Mouse (Mus musculus) embryonic facial prominence, embryonic 12.5 days (tissue): Measurements from ENCODE around the gene Glrx3. TPM values are rescaled to one million over a fixed set of nuclear protein-coding genes. Genes with fewer than 3 reads are reported as not detected.
A peak's percentile ranks its signal among the peaks of the same experiment; 100 is the strongest.

Experiments used
- ATAC-seq: fragments of 200-750 bp; cut with Nextera tagmentation; 2 replicates; pipeline ENCODE4 v1.8.0; 2017; ENCODE audit not compliant: insufficient number of reproducible peaks, insufficient read depth, low FRiP score, low TSS enrichment
- H3K27ac ChIP-seq: fragments of 300-500 bp; sonication (generic); 2 replicates; pipeline ENCODE4 v1.5.1; 2016; ENCODE audit warnings: mild to moderate bottlenecking
- H3K27me3 ChIP-seq: fragments of 300-500 bp; sonication (generic); 2 replicates; pipeline ENCODE4 v1.6.1; 2016; ENCODE audit warnings: mild to moderate bottlenecking, moderate library complexity
- H3K36me3 ChIP-seq: fragments of 300-500 bp; sonication (generic); 2 replicates; pipeline ENCODE4 v1.6.1; 2016; ENCODE audit warnings: mild to moderate bottlenecking
- H3K4me1 ChIP-seq: fragments of 300-500 bp; sonication (generic); 2 replicates; pipeline ENCODE4 v1.6.1; 2016
- H3K4me2 ChIP-seq: fragments of 300-500 bp; sonication (generic); replicated peaks from 2 replicates; pipeline ENCODE4 v1.6.1; 2016; ENCODE audit warnings: mild to moderate bottlenecking, moderate library complexity
- H3K4me3 ChIP-seq: fragments of 300-500 bp; sonication (generic); 2 replicates; pipeline ENCODE4 v1.5.1; 2016; ENCODE audit warnings: mild to moderate bottlenecking
- H3K9ac ChIP-seq: fragments of 300-500 bp; sonication (generic); 2 replicates; pipeline ENCODE4 v1.6.1; 2016; ENCODE audit warnings: mild to moderate bottlenecking, moderate library complexity
- H3K9me3 ChIP-seq: fragments of 300-500 bp; sonication (generic); 2 replicates; pipeline ENCODE4 v1.6.1; 2016; ENCODE audit warnings: mild to moderate bottlenecking, moderate library complexity
- WGBS: fragments of 180-500 bp; shearing (Covaris S2); methylation state at CpG from one replicate; pipeline ENCODE4 v1.1.7; 2016; 5-methylcytosine and 5-hydroxymethylcytosine counted together
- polyA plus RNA-seq: library from polyadenylated mRNA; unstranded; fragments of >200 nt; fragmentation: Nextera tagmentation; extraction: Ambion mirVana; gene quantifications from 2 replicates; pipeline ENCODE4 v1.2.1, GENCODE M21; 2016

The Glrx3 gene
- polyA plus RNA-seq, 1 experiment from 2014 or later, result 255 TPM

- H3K4me2 ChIP-seq, result peak overlapping the region; percentile 46
- H3K4me3 ChIP-seq, result no peak overlapping the region
- H3K9me3 ChIP-seq, result no peaks in the 10 kb centered on the region
- peaks cover 3% of the 10 kb centered on the region; the same call in 1 of the 2 replicates for H3K27me3 ChIP-seq
- no peak overlapping the region for H3K27ac ChIP-seq
- H3K9ac ChIP-seq, result no peak overlapping the region
- 15% methylated on average over 30 of the region's 30 CpGs for WGBS
- no peaks in the 10 kb centered on the region for H3K4me1 ChIP-seq
- no peaks in the 10 kb centered on the region for H3K36me3 ChIP-seq
- peak; percentile 82; the same call in 1 of the 2 replicates for ATAC-seq
Measured at GRCm38 (mm10) chr7:137477950-137478620, 40.7 kb downstream of the Glrx3 start.

- Histone ChIP-seq H3K36me3 (no peaks in the 10 kb centered on the region), H3K4me2 (peak overlapping the region; percentile 46), H3K4me1 (no peaks in the 10 kb centered on the region), H3K9me3 (no peaks in the 10 kb centered on the region), H3K9ac (no peak overlapping the region), H3K27me3 (peaks cover 3% of the 10 kb centered on the region; the same call in 1 of the 2 replicates), H3K27ac (no peak overlapping the region), H3K4me3 (no peak overlapping the region)
- ATAC-seq, result peak; percentile 24; the same call in 1 of the 2 replicates
- 27% methylated on average over 5 of the region's 5 CpGs for WGBS
Measured at GRCm38 (mm10) chr7:137478621-137478982, 41.2 kb downstream of the Glrx3 start.

DNA sequence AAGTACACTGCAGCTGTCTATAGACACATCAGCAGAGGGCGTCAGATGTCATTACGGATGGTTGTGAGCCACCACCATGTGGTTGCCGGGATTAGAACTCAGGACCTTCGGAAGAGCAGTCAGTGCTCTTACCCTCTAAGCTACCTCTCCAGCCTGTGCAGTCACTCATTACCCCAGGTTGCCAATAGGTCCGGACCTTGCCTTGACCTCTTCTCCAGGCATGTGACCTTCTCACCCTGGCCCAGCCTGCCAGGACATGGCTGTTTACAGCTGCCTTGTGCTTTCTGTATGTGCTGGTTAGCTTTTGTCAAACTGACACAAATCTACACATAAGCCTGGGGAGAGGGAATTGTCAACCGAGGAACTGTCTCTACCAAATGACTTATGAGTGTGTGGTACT lies 43.4 kb downstream of the Glrx3 start:
- WGBS, result 73% methylated on average over 6 of the region's 6 CpGs
- Histone ChIP-seq H3K27ac (no peak overlapping the region), H3K9ac (no peak overlapping the region), H3K9me3 (no peaks in the 10 kb centered on the region), H3K4me2 (no peak overlapping the region), H3K4me3 (no peak overlapping the region), H3K27me3 (no peaks in the 10 kb centered on the region; the same call in 1 of the 2 replicates), H3K4me1 (no peaks in the 10 kb centered on the region), H3K36me3 (no peaks in the 10 kb centered on the region)
- no peak for ATAC-seq

- no peak for ATAC-seq
- H3K9me3 ChIP-seq, result no peaks in the 10 kb centered on the region
- 84% methylated on average over 11 of the region's 11 CpGs for WGBS
- no peak overlapping the region for H3K27ac ChIP-seq
- H3K9ac ChIP-seq, result no peak overlapping the region
- no peak overlapping the region for H3K4me2 ChIP-seq
- H3K27me3 ChIP-seq, result 0 out of 2 replicates have a peak, but pooled peaks cover 5% of the 10 kb centered on the region
- H3K4me1 ChIP-seq, result no peaks in the 10 kb centered on the region
- no peaks in the 10 kb centered on the region for H3K36me3 ChIP-seq
- H3K4me3 ChIP-seq, result no peak overlapping the region
Measured at GRCm38 (mm10) chr7:137483987-137484386, 46.6 kb downstream of the Glrx3 start.

GRCm38 (mm10) chr7:137488391-137488790 lies 51.0 kb downstream of the Glrx3 start:
- Histone ChIP-seq H3K4me2 (no peak overlapping the region), H3K27ac (no peak overlapping the region), H3K9ac (no peak overlapping the region), H3K36me3 (no peaks in the 10 kb centered on the region), H3K4me1 (no peaks in the 10 kb centered on the region), H3K27me3 (0 out of 2 replicates have a peak, but pooled peaks cover 5% of the 10 kb centered on the region), H3K4me3 (no peak overlapping the region), H3K9me3 (no peaks in the 10 kb centered on the region)
- no peak for ATAC-seq
- WGBS, result 67% methylated on average over 5 of the region's 5 CpGs

- no peak overlapping the region for H3K4me2 ChIP-seq
- 75% methylated on average over 4 of the region's 4 CpGs for WGBS
- no peaks in the 10 kb centered on the region for H3K4me1 ChIP-seq
- no peak for ATAC-seq
- no peak overlapping the region for H3K27ac ChIP-seq
- no peaks in the 10 kb centered on the region for H3K9me3 ChIP-seq
- no peaks in the 10 kb centered on the region for H3K36me3 ChIP-seq
- H3K27me3 ChIP-seq, result 0 out of 2 replicates have a peak, but pooled peaks cover 5% of the 10 kb centered on the region
- H3K9ac ChIP-seq, result no peak overlapping the region
- no peak overlapping the region for H3K4me3 ChIP-seq
Measured at GRCm38 (mm10) chr7:137490711-137491110, 53.3 kb downstream of the Glrx3 start.

DNA sequence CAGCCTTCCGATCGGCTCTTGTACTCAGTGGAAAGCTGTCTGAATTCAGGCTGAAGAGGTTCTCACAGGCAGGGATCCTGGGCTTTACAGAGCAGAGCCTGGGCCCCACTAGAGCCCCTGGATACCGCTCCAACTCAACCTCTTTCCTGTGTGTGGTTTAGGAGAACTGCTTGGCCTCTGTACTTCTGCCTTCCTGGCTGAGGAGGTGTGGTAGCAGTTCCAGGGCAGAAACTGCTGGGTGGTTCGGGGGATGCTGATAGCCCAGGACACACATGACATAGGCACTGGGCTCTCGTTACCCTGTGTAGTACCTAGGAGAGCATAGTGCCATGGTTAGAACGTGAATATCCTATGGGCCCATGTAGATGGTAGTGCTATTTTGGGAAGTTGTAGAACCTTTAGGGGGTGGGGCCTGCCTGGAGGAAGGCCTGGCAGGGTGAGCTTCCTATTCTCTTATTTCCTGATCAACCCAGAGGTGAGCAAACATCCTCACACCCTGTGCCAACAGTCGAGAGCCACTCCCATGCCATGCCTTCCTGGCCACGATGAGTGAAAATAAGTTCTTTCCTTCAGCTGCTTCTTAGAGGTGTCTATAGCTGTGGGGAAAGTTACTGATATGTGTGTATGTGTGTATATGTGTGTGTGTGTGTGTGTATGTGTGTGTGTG lies 55.0 kb downstream of the Glrx3 start:
- no peak for ATAC-seq
- Histone ChIP-seq H3K9me3 (no peaks in the 10 kb centered on the region), H3K9ac (no peak overlapping the region), H3K36me3 (no peaks in the 10 kb centered on the region), H3K27me3 (0 out of 2 replicates have a peak, but pooled peaks cover 5% of the 10 kb centered on the region), H3K4me1 (peaks cover 2% of the 10 kb centered on the region; the same call in 1 of the 2 replicates), H3K27ac (no peak overlapping the region), H3K4me2 (no peak overlapping the region), H3K4me3 (no peak overlapping the region)
- WGBS, result 85% methylated on average over 8 of the region's 8 CpGs

DNA sequence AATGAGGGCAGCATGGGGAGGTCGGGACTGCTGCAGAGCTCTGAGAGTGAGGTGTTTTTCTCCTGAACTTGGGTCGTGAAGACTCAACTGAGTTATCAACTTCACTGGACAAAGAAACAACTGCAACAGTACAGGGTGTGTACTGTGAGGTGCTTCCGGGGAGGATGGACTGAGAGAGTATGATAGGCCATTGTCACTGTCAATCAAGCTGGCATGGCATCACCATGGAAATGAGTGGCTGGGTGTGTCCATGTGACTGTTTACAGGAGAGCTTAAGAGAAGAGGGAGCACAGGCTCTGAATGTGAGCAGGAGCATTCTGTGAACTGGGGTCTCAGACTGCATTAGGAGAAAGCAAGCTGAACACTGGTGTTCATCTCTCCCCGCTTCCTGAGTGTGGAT lies 61.3 kb downstream of the Glrx3 start:
- no peak overlapping the region for H3K27ac ChIP-seq
- no peak overlapping the region for H3K9ac ChIP-seq
- no peaks in the 10 kb centered on the region for H3K9me3 ChIP-seq
- no peaks in the 10 kb centered on the region for H3K36me3 ChIP-seq
- no peak for ATAC-seq
- WGBS, result 77% methylated on average over 4 of the region's 4 CpGs
- 0 out of 2 replicates have a peak, but pooled peaks cover 3% of the 10 kb centered on the region for H3K27me3 ChIP-seq
- no peak overlapping the region for H3K4me2 ChIP-seq
- no peak overlapping the region for H3K4me3 ChIP-seq
- peaks cover 3% of the 10 kb centered on the region; the same call in 1 of the 2 replicates for H3K4me1 ChIP-seq

- H3K9me3 ChIP-seq, result no peaks in the 10 kb centered on the region
- no peaks in the 10 kb centered on the region for H3K36me3 ChIP-seq
- H3K4me3 ChIP-seq, result no peak overlapping the region
- no peak for ATAC-seq
- no peak overlapping the region for H3K4me2 ChIP-seq
- no peak overlapping the region for H3K9ac ChIP-seq
- no peaks in the 10 kb centered on the region for H3K27me3 ChIP-seq
- no peaks in the 10 kb centered on the region for H3K4me1 ChIP-seq
- H3K27ac ChIP-seq, result no peak overlapping the region
Measured at GRCm38 (mm10) chr7:137517588-137517987, 80.2 kb downstream of the Glrx3 start.

DNA sequence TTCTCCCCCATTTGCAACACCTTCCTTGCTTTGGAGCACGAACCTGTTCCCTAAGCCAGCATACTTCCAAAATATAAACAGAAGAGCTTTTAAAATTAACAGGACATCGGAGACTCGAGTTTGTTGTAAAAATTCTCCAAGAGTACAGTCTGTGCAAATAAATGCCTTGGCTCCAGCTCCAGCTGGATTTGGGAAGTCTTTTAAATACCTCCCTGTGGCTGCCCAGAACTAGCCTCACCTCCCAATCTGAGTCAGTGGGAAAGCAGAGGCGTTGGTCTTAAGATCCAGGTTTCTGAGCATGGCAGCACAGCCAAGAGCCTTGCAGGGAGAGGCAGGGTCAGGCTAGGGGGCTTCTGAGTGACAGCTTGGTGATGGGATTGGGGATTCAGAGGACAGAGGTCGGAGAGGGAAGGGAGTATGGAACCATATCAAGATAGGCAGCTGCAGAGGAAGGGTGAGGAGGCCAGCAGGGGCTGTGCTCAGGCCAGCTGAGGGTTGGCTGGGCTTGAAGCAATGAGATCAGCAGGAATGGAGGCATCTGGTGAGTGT lies 80.7 kb downstream of the Glrx3 start:
- no peak for ATAC-seq
- 67% methylated on average over 5 of the region's 5 CpGs for WGBS
- Histone ChIP-seq H3K9me3 (no peaks in the 10 kb centered on the region), H3K9ac (no peak overlapping the region), H3K27me3 (no peaks in the 10 kb centered on the region), H3K36me3 (no peaks in the 10 kb centered on the region), H3K27ac (no peak overlapping the region), H3K4me3 (no peak overlapping the region), H3K4me2 (no peak overlapping the region), H3K4me1 (no peaks in the 10 kb centered on the region)
